Mouse (Mus musculus): Measurements from ENCODE around the gene Adipoq.

- TF ChIP-seq CTCF (IDR thresholded peaks at IDR 0.05; ENCODE audit: control insufficient read depth, insufficient read depth, insufficient read length) (no peak), MYOD1 (IDR thresholded peaks at IDR 0.05; ENCODE audit: control insufficient read depth, insufficient read length, low read depth) (no peak)
Observed at GRCm38 (mm10) chr16:23166646-23167045, 20.3 kb downstream of the Adipoq start.

All from C2C12 (cell line).